Mouse (Mus musculus): ENCODE data around the gene Rasa3. TPM values are rescaled to one million over a fixed set of nuclear protein-coding genes. Genes with fewer than 3 reads are reported as not detected.

Rasa3 gene
- polyA plus RNA-seq, 1 experiment from 2014 or later: 32.6 TPM

DNA sequence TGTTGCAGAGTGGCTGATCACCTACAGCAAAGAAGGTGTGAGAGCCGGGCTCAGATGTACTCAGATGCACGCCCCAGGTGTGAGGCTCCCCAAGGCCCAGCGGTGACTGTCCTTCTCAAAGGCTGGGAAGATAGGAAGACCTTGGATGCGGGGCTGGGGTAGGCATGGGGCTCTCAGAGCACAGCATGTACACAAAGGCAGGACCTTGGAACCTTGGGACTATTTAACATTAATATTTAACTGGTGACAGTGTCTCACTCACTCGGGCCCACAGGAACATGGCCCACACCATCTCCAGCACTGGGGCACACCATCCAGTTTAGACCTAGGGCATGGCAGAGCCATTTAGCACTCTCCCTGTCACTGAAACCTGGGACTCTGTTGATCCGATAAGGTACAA lies 99.5 kb downstream of the Rasa3 start:
- peaks cover 72% of the 10 kb centered on the region for H3K36me3 ChIP-seq (replicated peaks; ENCODE audit: control insufficient read depth, insufficient read depth)
- H3K4me2 ChIP-seq (replicated peaks): no peak overlapping the region
- H3K27me3 ChIP-seq (ENCODE audit: control insufficient read depth, insufficient read depth, low read length): no peaks in the 10 kb centered on the region
- ATAC-seq (ENCODE audit: low FRiP score) (no peak), DNase-seq (ENCODE audit: low spot score) (no peak)
- H3K27ac ChIP-seq: no peak overlapping the region
- H3K9ac ChIP-seq: no peak overlapping the region
- 94% methylated on average over 6 of the region's 6 CpGs for WGBS
- no peaks in the 10 kb centered on the region for H3K4me1 ChIP-seq (replicated peaks; ENCODE audit: control insufficient read depth, insufficient read depth, low read length)
- no peaks in the 10 kb centered on the region for H3K9me3 ChIP-seq (ENCODE audit: control insufficient read depth, low read length)
- no peak overlapping the region for H3K4me3 ChIP-seq (replicated peaks; ENCODE audit: low read length)

DNA sequence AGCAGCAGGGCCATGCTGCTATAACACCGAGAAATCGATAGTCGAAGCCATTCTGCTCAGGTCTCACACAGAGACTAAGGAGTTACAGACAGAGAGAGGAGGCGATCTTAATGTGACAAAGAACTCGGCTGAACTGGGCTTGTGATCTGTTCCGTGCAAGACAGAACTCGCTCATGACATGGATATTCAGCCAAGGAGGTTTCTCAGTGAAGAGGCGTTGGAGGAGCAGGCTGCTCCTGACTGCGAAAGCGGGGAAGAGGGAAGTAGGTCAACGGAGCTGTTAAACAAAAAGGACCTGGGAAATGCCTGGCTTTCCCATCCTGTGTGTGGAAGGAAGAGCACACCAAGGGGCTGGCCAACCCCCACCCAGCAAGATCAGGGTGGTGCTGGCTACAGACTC lies 105.4 kb downstream of the Rasa3 start:
- 93% methylated on average over 11 of the region's 11 CpGs for WGBS
- no peak overlapping the region for H3K27ac ChIP-seq
- ATAC-seq (ENCODE audit: low FRiP score) (no peak), DNase-seq (ENCODE audit: low spot score) (no peak)
- H3K9ac ChIP-seq: no peak overlapping the region
- H3K9me3 ChIP-seq (ENCODE audit: control insufficient read depth, low read length): no peaks in the 10 kb centered on the region
- no peaks in the 10 kb centered on the region for H3K4me1 ChIP-seq (replicated peaks; ENCODE audit: control insufficient read depth, insufficient read depth, low read length)
- H3K27me3 ChIP-seq (ENCODE audit: control insufficient read depth, insufficient read depth, low read length): no peaks in the 10 kb centered on the region
- H3K4me2 ChIP-seq (replicated peaks): no peak overlapping the region
- no peak overlapping the region for H3K4me3 ChIP-seq (replicated peaks; ENCODE audit: low read length)
- peaks cover 37% of the 10 kb centered on the region for H3K36me3 ChIP-seq (replicated peaks; ENCODE audit: control insufficient read depth, insufficient read depth)

DNA sequence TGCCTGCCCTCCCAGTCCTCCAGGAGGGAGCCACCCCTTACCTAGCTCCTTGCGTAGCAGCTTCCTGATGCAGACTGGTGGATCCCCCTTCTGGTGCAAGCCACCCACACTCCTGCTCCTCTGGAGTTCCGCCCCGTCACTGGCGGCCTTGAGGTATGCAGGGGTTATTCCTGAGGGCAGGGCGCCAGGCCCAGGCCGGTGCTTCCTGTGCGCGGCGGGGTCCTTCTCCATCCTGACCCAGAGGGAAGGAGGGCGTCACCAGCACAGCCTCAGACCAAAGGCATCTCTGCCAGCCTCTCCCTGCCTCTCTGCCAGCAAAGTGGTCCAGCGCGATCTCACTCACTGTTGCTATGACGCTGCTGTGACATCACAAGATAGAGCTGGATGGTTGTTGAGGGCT lies 115.3 kb downstream of the Rasa3 start, which contains the start of gene 1700029H14Rik:
TSS of gene 1700029H14Rik (minus strand) at position 344 of the 400 bp plus-strand sequence.
- H3K27ac ChIP-seq: no peak within 1 kb of the TSS
- no peak within 1 kb of the TSS for H3K9ac ChIP-seq
- WGBS: 34% methylated on average over 13 of the region's 13 CpGs
- H3K4me3 ChIP-seq (replicated peaks; ENCODE audit: low read length): no peak within 1 kb of the TSS
- no peaks in the 10 kb centered on the region for H3K27me3 ChIP-seq (ENCODE audit: control insufficient read depth, insufficient read depth, low read length)
- no peaks in the 10 kb centered on the region for H3K9me3 ChIP-seq (ENCODE audit: control insufficient read depth, low read length)
- no peak for DNase-seq (ENCODE audit: low spot score)
- ATAC-seq (ENCODE audit: low FRiP score): no peak
- H3K4me1 ChIP-seq (replicated peaks; ENCODE audit: control insufficient read depth, insufficient read depth, low read length): no peaks in the 10 kb centered on the region
- no peak within 1 kb of the TSS for H3K4me2 ChIP-seq (replicated peaks)
- 0 out of 2 replicates have a peak, but pooled peaks cover 5% of the 10 kb centered on the region for H3K36me3 ChIP-seq (replicated peaks; ENCODE audit: control insufficient read depth, insufficient read depth)

DNA sequence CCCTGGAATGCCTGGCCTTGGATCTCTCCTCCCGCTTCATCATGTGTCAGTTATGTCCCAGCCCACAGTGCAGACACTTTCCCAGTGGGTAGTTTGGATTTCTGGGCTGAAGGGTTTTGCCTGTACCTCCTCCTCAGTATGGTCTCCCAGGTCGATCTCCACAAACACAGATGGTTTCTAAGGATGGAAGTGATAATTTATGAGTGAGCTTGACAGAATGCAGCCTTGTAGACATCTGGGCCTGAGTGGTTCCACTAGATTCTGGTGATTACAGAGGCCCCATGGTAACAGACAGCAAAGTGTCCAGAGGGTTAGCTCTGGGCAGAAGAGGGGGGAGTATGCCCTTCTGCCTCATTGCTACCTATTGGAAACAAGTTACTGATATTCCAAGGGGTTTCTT lies 119.9 kb downstream of the Rasa3 start:
- Histone ChIP-seq H3K4me2 (replicated peaks) (no peak overlapping the region), H3K9ac (no peak overlapping the region), H3K4me3 (replicated peaks; ENCODE audit: low read length) (no peak overlapping the region), H3K4me1 (replicated peaks; ENCODE audit: control insufficient read depth, insufficient read depth, low read length) (no peaks in the 10 kb centered on the region), H3K9me3 (ENCODE audit: control insufficient read depth, low read length) (no peaks in the 10 kb centered on the region), H3K27me3 (ENCODE audit: control insufficient read depth, insufficient read depth, low read length) (no peaks in the 10 kb centered on the region), H3K36me3 (replicated peaks; ENCODE audit: control insufficient read depth, insufficient read depth) (no peaks in the 10 kb centered on the region), H3K27ac (no peak overlapping the region)
- no peak for ATAC-seq (ENCODE audit: low FRiP score)
- DNase-seq (ENCODE audit: low spot score): no peak
- WGBS: 87% methylated on average over 2 of the region's 2 CpGs

DNA sequence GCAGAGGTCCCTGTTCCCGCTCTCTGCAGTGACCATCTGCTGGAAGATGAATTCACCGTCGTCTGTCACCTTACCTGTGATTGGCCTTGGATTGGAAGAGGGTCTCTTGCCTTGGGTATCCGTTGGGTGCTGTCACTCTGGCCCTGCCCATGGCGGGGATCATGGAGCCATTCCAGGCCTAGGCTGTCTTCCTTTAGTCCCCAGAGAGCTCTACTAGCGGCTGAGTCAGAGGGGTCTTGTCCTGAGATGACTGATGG lies 125.9 kb downstream of the Rasa3 start:
- Histone ChIP-seq H3K27ac (no peak overlapping the region), H3K9me3 (ENCODE audit: control insufficient read depth, low read length) (no peaks in the 10 kb centered on the region), H3K36me3 (replicated peaks; ENCODE audit: control insufficient read depth, insufficient read depth) (no peaks in the 10 kb centered on the region), H3K4me3 (replicated peaks; ENCODE audit: low read length) (no peak overlapping the region), H3K27me3 (ENCODE audit: control insufficient read depth, insufficient read depth, low read length) (no peaks in the 10 kb centered on the region), H3K9ac (no peak overlapping the region), H3K4me2 (replicated peaks) (no peak overlapping the region), H3K4me1 (replicated peaks; ENCODE audit: control insufficient read depth, insufficient read depth, low read length) (no peaks in the 10 kb centered on the region)
- DNase-seq (ENCODE audit: low spot score): no peak
- 94% methylated on average over 6 of the region's 6 CpGs for WGBS
- 0 out of 2 replicates have a peak, but pooled peaks have one; percentile 7 for ATAC-seq (ENCODE audit: low FRiP score)

DNA sequence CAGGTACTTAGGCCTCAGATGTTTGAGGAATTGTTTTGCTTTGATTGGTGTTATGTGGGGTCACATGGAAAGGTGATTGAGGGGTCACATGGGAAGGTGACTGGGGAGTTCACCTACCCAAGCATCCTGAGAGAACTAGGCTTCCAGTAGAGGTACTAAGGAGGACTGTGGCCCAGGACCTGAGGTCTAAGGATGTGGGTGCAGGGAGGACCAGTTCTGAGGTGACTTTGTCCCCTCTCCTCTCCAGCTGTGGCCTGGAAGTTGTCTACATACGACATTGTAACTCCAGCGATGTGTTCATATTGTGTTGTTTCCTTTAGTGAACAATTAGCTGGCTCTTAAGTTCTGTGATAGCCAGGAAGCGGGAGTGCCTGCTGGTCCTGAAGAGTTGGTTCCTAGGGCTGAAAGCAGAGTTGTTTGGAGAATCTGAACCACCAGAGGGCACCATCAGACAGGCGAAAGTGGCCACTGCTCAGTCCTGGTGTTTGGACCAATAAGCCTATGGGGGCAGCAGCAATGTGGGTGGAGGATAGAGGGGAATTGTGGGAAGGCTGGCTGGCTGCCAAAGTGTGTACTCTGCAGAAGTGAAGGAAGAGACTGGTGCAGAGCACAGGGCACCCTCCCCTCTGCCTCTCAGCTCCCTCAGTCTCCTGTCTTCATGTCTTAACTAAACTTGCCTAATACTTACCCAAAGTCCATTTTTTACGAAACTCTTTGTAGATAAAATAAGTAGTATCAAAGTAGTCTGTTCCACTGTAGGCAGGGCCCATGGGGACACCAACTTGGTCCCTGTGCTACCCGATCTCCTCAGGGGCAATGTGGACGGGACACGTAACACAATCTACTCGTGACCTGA lies 126.5 kb downstream of the Rasa3 start:
- no peak overlapping the region for H3K4me3 ChIP-seq (replicated peaks; ENCODE audit: low read length)
- DNase-seq (ENCODE audit: low spot score) (peak; percentile 93), ATAC-seq (ENCODE audit: low FRiP score) (peak; percentile 91)
- no peaks in the 10 kb centered on the region for H3K9me3 ChIP-seq (ENCODE audit: control insufficient read depth, low read length)
- no peaks in the 10 kb centered on the region for H3K4me1 ChIP-seq (replicated peaks; ENCODE audit: control insufficient read depth, insufficient read depth, low read length)
- no peak overlapping the region for H3K27ac ChIP-seq
- H3K9ac ChIP-seq: no peak overlapping the region
- no peak overlapping the region for H3K4me2 ChIP-seq (replicated peaks)
- H3K36me3 ChIP-seq (replicated peaks; ENCODE audit: control insufficient read depth, insufficient read depth): no peaks in the 10 kb centered on the region
- H3K27me3 ChIP-seq (ENCODE audit: control insufficient read depth, insufficient read depth, low read length): no peaks in the 10 kb centered on the region
- 59% methylated on average over 9 of the region's 9 CpGs for WGBS

DNA sequence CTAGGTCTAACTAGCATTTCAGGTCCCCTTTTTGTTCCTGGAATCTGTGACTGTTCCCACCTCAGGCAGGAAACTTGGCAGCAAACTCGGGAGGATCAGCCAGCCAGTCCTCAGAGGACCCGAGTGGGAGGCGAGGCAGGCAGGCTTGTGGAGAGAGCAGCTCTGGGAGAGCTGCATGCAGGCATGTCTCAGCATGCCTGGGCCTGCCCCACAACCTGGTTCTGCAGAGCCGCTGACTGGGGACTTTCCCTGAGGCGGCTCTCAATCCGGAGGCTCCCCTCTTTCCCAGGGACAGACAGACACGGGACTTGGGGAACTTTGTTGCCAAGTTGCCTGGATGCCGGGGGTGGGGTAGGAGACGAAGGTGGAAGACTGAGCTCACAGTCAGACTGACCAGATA lies 128.6 kb downstream of the Rasa3 start:
- no peak overlapping the region for H3K9ac ChIP-seq
- no peak overlapping the region for H3K4me2 ChIP-seq (replicated peaks)
- DNase-seq (ENCODE audit: low spot score) (no peak), ATAC-seq (ENCODE audit: low FRiP score) (no peak)
- no peak overlapping the region for H3K4me3 ChIP-seq (replicated peaks; ENCODE audit: low read length)
- H3K36me3 ChIP-seq (replicated peaks; ENCODE audit: control insufficient read depth, insufficient read depth): no peaks in the 10 kb centered on the region
- H3K9me3 ChIP-seq (ENCODE audit: control insufficient read depth, low read length): 0 out of 2 replicates have a peak, but pooled peaks cover 6% of the 10 kb centered on the region
- H3K27me3 ChIP-seq (ENCODE audit: control insufficient read depth, insufficient read depth, low read length): no peaks in the 10 kb centered on the region
- WGBS: 51% methylated on average over 9 of the region's 9 CpGs
- H3K4me1 ChIP-seq (replicated peaks; ENCODE audit: control insufficient read depth, insufficient read depth, low read length): no peaks in the 10 kb centered on the region
- H3K27ac ChIP-seq: no peak overlapping the region

DNA sequence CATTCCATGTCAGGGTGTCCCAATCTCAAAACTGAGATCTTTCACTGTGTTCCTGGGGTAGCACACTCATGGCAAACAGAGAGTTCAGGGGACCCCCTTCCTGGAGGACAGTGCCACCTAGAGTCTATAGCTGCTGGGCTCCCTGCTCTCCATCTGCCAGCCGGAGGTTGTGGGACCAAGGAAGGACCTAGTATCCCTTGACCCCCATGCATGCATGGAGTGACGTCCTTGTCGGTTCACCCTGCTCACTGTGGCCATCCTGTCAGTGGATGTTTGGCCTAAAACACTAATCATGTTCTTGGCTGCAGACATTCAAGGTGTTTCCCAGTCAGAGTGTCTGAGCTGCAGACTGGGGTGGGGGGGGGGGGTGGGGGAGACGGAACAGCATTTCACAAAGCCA lies 129.2 kb downstream of the Rasa3 start:
- H3K9me3 ChIP-seq (ENCODE audit: control insufficient read depth, low read length): 0 out of 2 replicates have a peak, but pooled peaks cover 6% of the 10 kb centered on the region
- no peak for ATAC-seq (ENCODE audit: low FRiP score)
- H3K36me3 ChIP-seq (replicated peaks; ENCODE audit: control insufficient read depth, insufficient read depth): no peaks in the 10 kb centered on the region
- 56% methylated on average over 4 of the region's 4 CpGs for WGBS
- H3K27ac ChIP-seq: no peak overlapping the region
- no peak overlapping the region for H3K9ac ChIP-seq
- H3K4me3 ChIP-seq (replicated peaks; ENCODE audit: low read length): no peak overlapping the region
- H3K4me2 ChIP-seq (replicated peaks): no peak overlapping the region
- no peaks in the 10 kb centered on the region for H3K27me3 ChIP-seq (ENCODE audit: control insufficient read depth, insufficient read depth, low read length)
- H3K4me1 ChIP-seq (replicated peaks; ENCODE audit: control insufficient read depth, insufficient read depth, low read length): no peaks in the 10 kb centered on the region
- DNase-seq (ENCODE audit: low spot score): no peak

DNA sequence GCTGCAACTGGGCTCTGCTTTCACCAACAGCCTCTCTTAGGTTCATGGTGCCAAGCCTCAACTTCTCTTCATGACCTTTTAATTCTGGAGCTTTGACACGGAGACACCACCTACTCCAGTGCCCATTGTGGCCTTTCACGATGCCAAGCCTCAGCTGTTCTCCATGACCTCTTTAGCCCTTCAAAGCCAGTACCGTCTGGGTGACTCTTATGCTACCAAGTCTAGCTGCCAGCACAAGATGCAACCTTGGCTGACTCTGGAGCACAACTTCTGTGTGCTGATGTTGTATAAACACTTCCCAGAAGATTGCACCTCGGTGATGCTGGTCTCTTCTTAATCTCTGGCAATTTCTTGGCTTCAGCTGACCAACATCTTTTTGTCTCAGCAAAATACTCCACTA lies 131.0 kb downstream of the Rasa3 start:
- Histone ChIP-seq H3K4me1 (replicated peaks; ENCODE audit: control insufficient read depth, insufficient read depth, low read length) (no peaks in the 10 kb centered on the region), H3K4me3 (replicated peaks; ENCODE audit: low read length) (no peak overlapping the region), H3K36me3 (replicated peaks; ENCODE audit: control insufficient read depth, insufficient read depth) (no peaks in the 10 kb centered on the region), H3K9ac (no peak overlapping the region), H3K27me3 (ENCODE audit: control insufficient read depth, insufficient read depth, low read length) (no peaks in the 10 kb centered on the region; the same call in 1 of the 2 replicates), H3K9me3 (ENCODE audit: control insufficient read depth, low read length) (0 out of 2 replicates have a peak, but pooled peaks cover 6% of the 10 kb centered on the region), H3K4me2 (replicated peaks) (no peak overlapping the region), H3K27ac (no peak overlapping the region)
- ATAC-seq (ENCODE audit: low FRiP score) (no peak), DNase-seq (ENCODE audit: low spot score) (no peak)
- WGBS: 90% methylated on average over 4 of the region's 4 CpGs
